ENCODE assay signal across 21 mouse cellular contexts in genomic region chr8:46130426-46130825, GRCm38 (mm10). TPM values are rescaled to one million over a fixed set of nuclear protein-coding genes. Genes with fewer than 3 reads are reported as not detected.
DNase-seq lines count a peak whose midpoint lies in the region; ATAC-seq lines count a peak whose summit lies in the region.
"Had no signal": no experiment of that assay in that cellular context is flagged by ENCODE, and none has a peak within 500 bp of the region (broad histone marks: within the 10 kb centered on the region; RNA-seq: fewer than 3 reads in every experiment).

No protein-coding gene starts in this region.

- H3K9ac ChIP-seq in intestine, embryonic 15.5 days, result no peak overlapping the region
- no peak overlapping the region for H3K9ac ChIP-seq in intestine, embryonic 16.5 days (ENCODE audit: low read depth, low read length)
- H3K9ac ChIP-seq in kidney, embryonic 14.5 days (ENCODE audit: low read depth, low read length), result no peak overlapping the region
- H3K9ac ChIP-seq: forebrain, embryonic 13.5 days; forebrain, postnatal 0 days; heart, embryonic 13.5 days; hindbrain, embryonic 15.5 days had no signal

- 60% methylated on average over 2 of the region's 2 CpGs for WGBS in intestine, embryonic 15.5 days
- 68% methylated on average over 2 of the region's 2 CpGs for WGBS in intestine, embryonic 16.5 days
- WGBS in kidney, embryonic 14.5 days, result 61% methylated on average over 2 of the region's 2 CpGs

- ATAC-seq in intestine, embryonic 15.5 days, result 0 out of 2 replicates have a peak, but pooled peaks have one; percentile 25
- ATAC-seq in intestine, embryonic 16.5 days, result no peak
- ATAC-seq in kidney, embryonic 14.5 days (ENCODE audit: low FRiP score, low TSS enrichment), result no peak
- ATAC-seq in common myeloid progenitor, adult 5-6 weeks (replicated peaks; ENCODE audit: low read depth, poor library complexity, severe bottlenecking), result 0 out of 2 replicates have a peak, but pooled peaks have one; percentile 18
- ATAC-seq: activated CD4-positive, CD25-positive, alpha-beta regulatory T cell, adult 4 months; forebrain, embryonic 13.5 days; forebrain, postnatal 0 days; Patski had no signal

- no peak overlapping the region for H3K27ac ChIP-seq in intestine, embryonic 15.5 days
- H3K27ac ChIP-seq in intestine, embryonic 16.5 days (ENCODE audit: low read length), result no peak overlapping the region
- H3K27ac ChIP-seq in kidney, embryonic 14.5 days (ENCODE audit: low read depth, low read length), result no peak overlapping the region
- H3K27ac ChIP-seq: embryonic facial prominence, embryonic 10.5 days; forebrain, embryonic 13.5 days; gastrocnemius, adult 2 months; heart, embryonic 13.5 days; hindbrain, embryonic 15.5 days had no signal

- H3K36me3 ChIP-seq in intestine, embryonic 15.5 days, result no peaks in the 10 kb centered on the region
- 0 out of 2 replicates have a peak, but pooled peaks cover 3% of the 10 kb centered on the region for H3K36me3 ChIP-seq in intestine, embryonic 16.5 days (ENCODE audit: control insufficient read depth, insufficient read depth, low read length)
- H3K36me3 ChIP-seq in kidney, embryonic 14.5 days (ENCODE audit: control insufficient read depth, insufficient read depth, low read length), result no peaks in the 10 kb centered on the region
- H3K36me3 ChIP-seq: hindbrain, embryonic 15.5 days had no signal

- H3K4me1 ChIP-seq in intestine, embryonic 15.5 days (replicated peaks), result no peaks in the 10 kb centered on the region
- H3K4me1 ChIP-seq in intestine, embryonic 16.5 days (ENCODE audit: control insufficient read depth, insufficient read depth, low read length), result no peaks in the 10 kb centered on the region
- no peaks in the 10 kb centered on the region for H3K4me1 ChIP-seq in kidney, embryonic 14.5 days (ENCODE audit: control insufficient read depth, insufficient read depth, low read length)
- H3K4me1 ChIP-seq: embryonic facial prominence, embryonic 10.5 days; forebrain, embryonic 13.5 days; heart, embryonic 13.5 days; hindbrain, embryonic 15.5 days had no signal

- no peak overlapping the region for H3K4me2 ChIP-seq in intestine, embryonic 15.5 days (replicated peaks)
- no peak overlapping the region for H3K4me2 ChIP-seq in intestine, embryonic 16.5 days (ENCODE audit: low read depth, low read length)
- no peak overlapping the region for H3K4me2 ChIP-seq in kidney, embryonic 14.5 days (replicated peaks; ENCODE audit: low read depth, low read length)
- H3K4me2 ChIP-seq: forebrain, embryonic 13.5 days; heart, embryonic 13.5 days; hindbrain, embryonic 15.5 days had no signal

- no peaks in the 10 kb centered on the region for H3K27me3 ChIP-seq in intestine, embryonic 15.5 days (replicated peaks)
- no peaks in the 10 kb centered on the region for H3K27me3 ChIP-seq in intestine, embryonic 16.5 days (replicated peaks; ENCODE audit: control insufficient read depth, insufficient read depth, low read length)
- H3K27me3 ChIP-seq in kidney, embryonic 14.5 days (ENCODE audit: control insufficient read depth, insufficient read depth, low read length), result no peaks in the 10 kb centered on the region
- H3K27me3 ChIP-seq: CH12.LX; forebrain, embryonic 13.5 days; heart, embryonic 13.5 days; hindbrain, embryonic 15.5 days; Patski had no signal

- H3K9me3 ChIP-seq in intestine, embryonic 15.5 days, result no peaks in the 10 kb centered on the region
- no peaks in the 10 kb centered on the region for H3K9me3 ChIP-seq in intestine, embryonic 16.5 days (ENCODE audit: control insufficient read depth, low read length)
- H3K9me3 ChIP-seq in kidney, embryonic 14.5 days (ENCODE audit: control insufficient read depth, low read length), result no peaks in the 10 kb centered on the region
- H3K9me3 ChIP-seq: hindbrain, embryonic 15.5 days had no signal

- H3K4me3 ChIP-seq in intestine, embryonic 15.5 days (replicated peaks), result no peak overlapping the region
- H3K4me3 ChIP-seq in intestine, embryonic 16.5 days (ENCODE audit: low read length), result no peak overlapping the region
- no peak overlapping the region for H3K4me3 ChIP-seq in kidney, embryonic 14.5 days (ENCODE audit: low read length)
- H3K4me3 ChIP-seq: embryonic facial prominence, embryonic 10.5 days; forebrain, embryonic 13.5 days; gastrocnemius, adult 2 months; heart, embryonic 13.5 days; hindbrain, embryonic 15.5 days had no signal

- peak; percentile 69 for DNase-seq in kidney, adult 9 months
- DNase-seq in kidney, postnatal 36 days, result peak; percentile 56 to 67
- no peak for DNase-seq in embryo, embryonic 9.5 days (ENCODE audit: extremely low spot score)
- DNase-seq: cerebellum, adult 9-10 months; cerebellum, postnatal 25 days; forebrain, postnatal 0 days; gastrocnemius, adult 2 months; gastrocnemius, postnatal 25 days; heart, adult 11 months; heart, postnatal 36 days had no signal

RNA-seq across cellular contexts. Expression of gene Cfap97, which starts 21.1 kb away (rescaled TPM):
- polyA plus RNA-seq in intestine, embryonic 15.5 days (2015; fragmentation: Nextera tagmentation; extraction: Ambion mirVana), result 19.7 and 26.9 TPM in 2 replicates
- polyA plus RNA-seq in intestine, embryonic 16.5 days (2015; fragmentation: Nextera tagmentation; extraction: Ambion mirVana), result 15.0 and 17.1 TPM in 2 replicates
- 28.8 and 30.9 TPM in 2 replicates for polyA plus RNA-seq in kidney, embryonic 14.5 days (2014; fragmentation: Nextera tagmentation; extraction: Ambion mirVana)
- 29.2 and 40.7 TPM in 2 replicates for total RNA-seq in common myeloid progenitor, adult 5-6 weeks (2017)

RNA-seq across cellular contexts. Expression of gene Snx25, which starts 21.5 kb away (rescaled TPM):
- 7.2 and 7.6 TPM in 2 replicates for polyA plus RNA-seq in intestine, embryonic 15.5 days (2015; fragmentation: Nextera tagmentation; extraction: Ambion mirVana)
- 5.9 and 7.6 TPM in 2 replicates for polyA plus RNA-seq in intestine, embryonic 16.5 days (2015; fragmentation: Nextera tagmentation; extraction: Ambion mirVana)
- 7.4 and 9.0 TPM in 2 replicates for polyA plus RNA-seq in kidney, embryonic 14.5 days (2014; fragmentation: Nextera tagmentation; extraction: Ambion mirVana)
- total RNA-seq in common myeloid progenitor, adult 5-6 weeks (2017), result 10.9 and 12.3 TPM in 2 replicates

Comparison
In these comparisons a context has a peak if more than half of its experiments do, and no peak if none do; other contexts are left out.
1. ATAC-seq: peak in intestine, embryonic 15.5 days (single experiment) and common myeloid progenitor, adult 5-6 weeks (single experiment); none in intestine, embryonic 16.5 days (single experiment) and kidney, embryonic 14.5 days (single experiment).